Mouse (Mus musculus) liver, postnatal 0 days (tissue): Measurements from ENCODE around the gene Armh1.

Experiments used
- CTCF ChIP-seq: sonication (generic); IDR thresholded peaks from 2 replicates; pipeline ENCODE4 v1.5.1; 2016; ENCODE audit warnings: antibody characterized with exemption, low read depth
- EP300 ChIP-seq: IDR thresholded peaks from 2 replicates; pipeline ENCODE4 v1.6.1; 2016; ENCODE audit warnings: antibody characterized with exemption, low read depth, mild to moderate bottlenecking

GRCm38 (mm10) chr4:117288277-117288926, 36.5 kb upstream of the Armh1 start:
- TF ChIP-seq CTCF (no peak), EP300 (no peak)
